Mouse (Mus musculus): ENCODE data around the gene 2810004N23Rik. TPM values are rescaled to one million over a fixed set of nuclear protein-coding genes. Genes with fewer than 3 reads are reported as not detected.
"Not testable (repeated sequence)": the region's sequence is repeated elsewhere in the genome, so short reads cannot be mapped to it uniquely, and the experiment has no call there.

Gene 2810004N23Rik
- total RNA-seq, 2 experiments from 2014 or later: 23.5 to 24.0 TPM

DNA sequence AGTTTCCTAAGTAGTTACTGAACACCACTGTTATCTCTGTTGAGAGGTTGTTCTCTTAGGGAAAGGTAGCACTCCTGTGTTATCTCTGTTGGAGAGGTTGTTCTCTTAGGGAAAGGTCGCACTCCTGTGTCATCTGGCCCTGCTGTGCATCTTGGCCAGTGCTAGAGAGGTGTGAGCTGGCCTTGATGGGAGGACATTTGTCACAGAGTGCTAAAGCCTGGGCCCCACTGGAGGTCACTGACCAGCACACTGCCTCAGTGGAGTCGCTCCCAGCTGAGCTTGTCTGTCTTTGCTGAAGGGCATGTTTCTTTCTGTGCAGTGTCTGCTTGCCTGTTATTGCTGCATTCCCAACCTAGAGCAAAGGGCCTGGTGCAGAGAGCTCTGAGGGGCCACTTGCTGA lies 4.2 kb upstream of the 2810004N23Rik start:
- DNase-seq (ENCODE audit: low spot score in 2 of 2): no peak

DNA sequence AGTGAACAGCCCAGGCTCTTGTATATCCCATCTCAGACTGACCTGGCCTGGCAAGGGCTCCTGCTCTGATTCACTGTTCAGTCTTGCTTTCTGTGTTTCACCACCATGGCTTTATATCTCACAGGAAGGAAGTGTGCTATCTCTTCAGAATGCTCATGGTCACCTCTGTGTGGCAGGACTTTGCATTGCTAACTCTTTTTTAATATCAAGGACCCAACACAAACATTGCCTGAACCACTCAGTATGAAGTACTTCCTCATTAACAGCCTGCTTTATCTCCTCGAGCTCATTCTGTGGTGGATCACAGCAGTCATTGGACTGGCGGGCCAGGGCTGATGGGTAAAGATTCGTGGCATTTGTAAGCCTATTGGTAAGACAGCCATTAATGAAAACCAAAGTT lies 3.7 kb upstream of the 2810004N23Rik start:
- no peak for DNase-seq (ENCODE audit: low spot score in 2 of 2)

DNA sequence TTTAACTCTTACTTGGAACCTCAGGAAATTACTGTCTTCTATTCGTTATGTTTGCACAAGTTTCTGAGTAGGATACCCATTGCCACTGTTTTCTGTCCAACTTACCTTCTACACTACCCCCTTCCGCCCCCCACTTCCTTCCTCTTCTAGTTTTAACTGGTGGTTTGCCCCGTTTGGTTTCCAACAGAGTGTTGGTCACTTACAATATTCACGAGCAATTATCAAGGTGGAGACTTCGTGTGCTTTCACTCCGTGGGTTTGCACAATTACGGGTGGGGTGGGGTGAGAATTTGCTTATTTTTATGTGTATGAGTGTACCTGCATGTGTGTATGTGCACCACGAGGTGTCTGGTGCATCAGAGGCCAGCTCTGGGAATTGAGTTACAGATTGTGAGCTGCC lies 809 bp upstream of the 2810004N23Rik start:
- no peak for DNase-seq (ENCODE audit: low spot score in 2 of 2)

- no peak for DNase-seq (ENCODE audit: low spot score in 2 of 2)
Observed at GRCm38 (mm10) chr8:124863163-124863677, 300 bp upstream of the 2810004N23Rik start.

DNA sequence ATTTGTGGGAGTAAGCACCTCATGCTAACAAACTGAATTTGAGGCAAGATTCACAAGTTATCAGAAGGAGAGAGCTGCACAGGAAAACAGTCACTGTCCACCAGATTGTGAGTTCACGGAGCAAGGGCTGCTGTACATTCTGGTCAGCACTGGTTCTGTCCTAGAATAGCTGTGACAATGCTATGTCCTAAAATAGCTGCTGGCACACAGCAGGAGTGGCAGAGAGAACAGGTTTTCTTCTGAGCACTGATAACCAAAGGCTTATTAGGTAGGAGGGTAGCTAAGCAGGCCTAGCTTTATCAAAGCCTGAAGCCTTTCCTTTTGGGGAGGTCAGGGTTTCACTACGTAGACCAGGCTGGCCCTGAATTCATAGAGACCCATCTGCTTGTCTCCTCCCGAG lies 2.7 kb downstream of the 2810004N23Rik start:
- no peak for DNase-seq (ENCODE audit: low spot score in 2 of 2)

- no peak for DNase-seq (ENCODE audit: low spot score in 2 of 2)
Observed at GRCm38 (mm10) chr8:124859466-124859865, 3.5 kb downstream of the 2810004N23Rik start.

GRCm38 (mm10) chr8:124853511-124853910 lies 9.4 kb downstream of the 2810004N23Rik start:
- no peak for DNase-seq (ENCODE audit: low spot score in 2 of 2)

- DNase-seq (ENCODE audit: low spot score in 2 of 2): no peak
Observed at GRCm38 (mm10) chr8:124845573-124845972, 17.3 kb downstream of the 2810004N23Rik start.

- no peak for DNase-seq (ENCODE audit: low spot score in 2 of 2)
Observed at GRCm38 (mm10) chr8:124845131-124845530, 17.8 kb downstream of the 2810004N23Rik start.

DNA sequence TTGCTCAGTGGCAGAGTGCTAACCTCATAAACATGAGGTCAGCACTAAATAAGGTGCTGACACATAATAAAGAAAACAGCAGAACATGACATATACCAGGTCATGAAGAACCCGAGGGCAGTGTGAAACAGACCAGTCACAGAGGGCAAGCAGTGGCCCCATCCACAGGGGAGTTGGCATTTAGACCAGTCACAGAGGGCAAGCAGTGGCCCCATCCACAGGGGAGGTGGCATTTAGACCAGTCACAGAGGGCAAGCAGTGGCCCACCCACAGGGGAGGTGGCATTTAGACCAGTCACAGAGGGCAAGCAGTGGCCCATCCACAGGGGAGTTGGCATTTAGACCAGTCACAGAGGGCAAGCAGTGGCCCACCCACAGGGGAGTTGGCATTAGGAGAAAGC lies 20.0 kb downstream of the 2810004N23Rik start:
- not testable (repeated sequence) for DNase-seq (ENCODE audit: low spot score in 2 of 2)

DNA sequence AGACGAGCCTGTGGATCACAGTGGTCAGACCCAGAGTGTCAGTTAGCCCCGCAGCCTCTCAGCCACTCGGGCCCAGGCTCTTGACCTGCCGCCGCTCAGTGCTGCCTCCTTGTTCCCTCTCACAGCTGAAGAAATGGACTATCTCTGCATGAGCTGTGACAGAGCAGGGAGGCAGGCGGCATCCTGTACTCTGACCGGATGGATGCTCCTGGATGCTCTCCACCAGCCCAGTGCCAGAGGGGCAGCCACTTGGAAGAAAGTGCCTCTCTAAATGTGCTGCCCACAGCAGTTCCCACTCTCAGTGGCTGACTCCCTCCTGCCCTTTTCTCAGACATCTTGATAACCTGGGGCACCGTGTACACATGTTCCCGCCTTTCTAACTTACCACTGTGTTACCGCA lies 21.1 kb downstream of the 2810004N23Rik start:
- DNase-seq (ENCODE audit: low spot score in 2 of 2): no peak

DNA sequence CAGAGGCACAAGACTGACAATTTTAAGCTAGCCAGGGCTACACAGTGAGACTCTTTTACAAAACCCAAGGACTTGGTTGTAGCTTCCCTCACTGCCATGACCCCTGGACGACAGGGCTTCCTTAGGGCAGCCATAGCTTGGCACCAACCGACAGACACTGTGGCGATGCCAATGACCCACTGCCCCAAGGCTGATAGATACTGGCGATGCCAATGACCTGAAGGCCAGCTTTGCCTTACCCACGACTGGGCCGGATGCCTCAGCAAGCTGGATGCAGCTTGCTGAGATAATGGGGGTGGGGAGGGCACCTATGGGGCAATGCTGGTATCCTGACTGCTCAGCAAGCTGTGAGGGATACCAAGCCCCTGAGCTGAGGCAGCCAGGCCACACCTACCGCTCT lies 22.0 kb downstream of the 2810004N23Rik start:
- DNase-seq (ENCODE audit: low spot score in 2 of 2): no peak

DNA sequence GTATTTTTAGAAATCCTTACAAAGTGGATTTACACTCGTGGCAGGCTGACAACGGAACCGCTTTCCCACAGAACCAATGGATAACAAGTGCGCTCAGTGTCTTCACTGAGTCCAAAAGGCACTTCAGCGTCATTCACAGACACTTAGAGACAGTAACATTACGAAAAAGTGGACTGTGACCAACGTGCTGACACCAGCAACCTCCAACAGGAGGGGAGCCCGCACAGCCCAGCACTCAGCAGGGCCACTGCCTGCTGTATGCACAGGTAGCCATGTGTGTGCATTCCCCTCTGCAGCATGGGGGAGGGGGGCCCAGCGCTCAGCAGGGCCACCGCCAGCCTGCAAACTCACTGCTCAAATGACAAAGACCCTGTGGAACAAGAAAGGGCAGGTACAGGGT lies 23.5 kb downstream of the 2810004N23Rik start:
- DNase-seq (ENCODE audit: low spot score in 2 of 2): no peak

DNA sequence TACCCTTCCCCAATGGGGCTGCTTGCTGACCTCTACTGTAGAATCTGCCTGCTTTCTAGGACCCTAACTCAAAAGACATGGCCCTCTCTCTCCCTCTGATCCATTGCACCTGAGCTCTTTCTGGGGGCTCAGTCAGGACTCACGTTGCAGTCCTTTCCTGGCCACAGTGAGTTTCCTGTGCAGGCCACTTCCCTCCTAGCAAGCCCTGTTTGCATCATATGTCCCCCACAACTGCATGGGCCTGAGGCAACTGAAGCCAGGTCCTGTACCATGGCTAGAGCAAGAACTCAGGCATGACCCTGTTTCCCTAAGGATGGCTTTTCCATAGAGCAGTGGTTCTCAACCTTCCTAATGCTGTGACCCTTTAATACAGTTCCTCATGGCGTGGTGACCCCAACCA lies 25.0 kb downstream of the 2810004N23Rik start:
- DNase-seq (ENCODE audit: low spot score in 2 of 2): no peak

- DNase-seq (ENCODE audit: low spot score in 2 of 2): no peak
Observed at GRCm38 (mm10) chr8:124836907-124837306, 26.0 kb downstream of the 2810004N23Rik start.

GRCm38 (mm10) chr8:124836273-124836672 lies 26.6 kb downstream of the 2810004N23Rik start:
- DNase-seq (ENCODE audit: low spot score in 2 of 2): no peak

GRCm38 (mm10) chr8:124835848-124836247 lies 27.1 kb downstream of the 2810004N23Rik start:
- no peak for DNase-seq (ENCODE audit: low spot score in 2 of 2)

GRCm38 (mm10) chr8:124833430-124834205 lies 29.3 kb downstream of the 2810004N23Rik start:
- no peak for DNase-seq (ENCODE audit: low spot score in 2 of 2)

DNA sequence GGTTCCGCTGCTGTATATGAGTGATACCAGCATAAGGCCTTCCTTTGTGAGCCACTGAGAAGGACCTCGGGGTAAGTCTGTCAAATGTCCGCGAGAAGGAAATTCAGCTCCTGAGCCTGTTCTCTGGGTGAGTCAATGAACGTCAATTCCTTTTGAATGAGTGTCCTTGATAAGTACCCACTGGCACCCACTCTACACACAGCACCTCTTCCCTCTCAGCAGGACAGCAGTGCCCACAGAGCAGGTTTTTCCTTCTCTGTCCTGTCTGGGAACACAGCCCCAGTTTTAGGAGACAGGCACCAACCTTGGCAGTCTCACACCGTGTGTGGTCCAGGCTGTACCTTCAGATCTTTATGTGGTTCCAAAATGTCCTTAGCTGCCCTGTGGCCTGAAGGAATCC lies 31.0 kb downstream of the 2810004N23Rik start:
- no peak for DNase-seq (ENCODE audit: low spot score in 2 of 2)

DNA sequence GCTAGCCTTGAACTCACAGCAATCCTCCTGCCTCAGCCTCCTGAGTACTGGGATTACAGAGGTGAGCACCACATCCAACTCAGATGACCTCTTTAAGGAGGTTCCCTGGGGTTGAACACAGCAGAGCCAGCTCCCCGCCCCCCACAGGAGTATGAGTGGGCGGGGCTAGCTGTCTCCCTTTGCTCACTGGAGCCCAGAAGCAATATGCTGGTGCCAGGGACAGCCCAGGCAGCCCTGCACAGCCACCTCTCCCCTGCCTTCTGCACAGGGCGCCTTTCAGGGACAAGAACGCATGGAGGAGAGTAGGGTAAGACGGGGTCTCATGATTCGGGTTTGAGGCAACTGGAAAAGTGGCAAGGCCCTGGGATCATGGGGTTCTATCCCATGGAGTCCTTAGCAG lies 31.4 kb downstream of the 2810004N23Rik start:
- no peak for DNase-seq (ENCODE audit: low spot score in 2 of 2)

DNA sequence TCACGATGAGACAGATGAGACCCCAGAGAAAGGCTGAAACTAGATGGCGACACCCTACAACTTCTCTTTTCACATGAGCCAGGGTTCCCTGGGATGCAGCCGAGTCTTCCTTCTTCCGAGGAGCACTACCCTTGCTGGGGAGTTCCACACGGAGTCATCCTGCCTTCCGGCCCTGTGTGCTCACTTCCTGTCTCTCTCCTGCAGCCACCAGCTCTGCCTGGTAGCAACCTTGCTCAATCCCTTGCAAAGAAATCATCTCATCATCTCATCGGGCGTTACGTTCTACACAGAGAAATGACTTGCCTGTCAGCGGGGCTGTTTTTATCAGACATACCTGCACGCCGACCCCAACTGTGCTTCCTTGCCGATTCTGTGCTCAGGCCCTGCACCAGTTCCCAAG lies 32.9 kb downstream of the 2810004N23Rik start:
- no peak for DNase-seq (ENCODE audit: low spot score in 2 of 2)

- peak; percentile 30 to 59 for DNase-seq (ENCODE audit: low spot score in 2 of 2)
Observed at GRCm38 (mm10) chr8:124828561-124829240, 34.2 kb downstream of the 2810004N23Rik start.

All from layer of hippocampus, postnatal 14 days (tissue).